Mouse (Mus musculus) hindbrain, embryonic 16.5 days (tissue): ENCODE measurements around the gene Trim8. TPM values are rescaled to one million over a fixed set of nuclear protein-coding genes. Genes with fewer than 3 reads are reported as not detected.
A peak's percentile ranks its signal among the peaks of the same experiment; 100 is the strongest.

ENCODE experiments used
- ATAC-seq: fragments of 200-750 bp; cut with Nextera tagmentation; 2 replicates; pipeline ENCODE4 v1.8.0; 2017; ENCODE audit warnings: moderate TSS enrichment, moderate library complexity
- H3K27ac ChIP-seq: fragments of 300-500 bp; sonication (generic); 2 replicates; pipeline ENCODE4 v1.5.1; 2014; ENCODE audit warnings: low read depth, mild to moderate bottlenecking, control low read depth, low read length, moderate library complexity
- H3K27me3 ChIP-seq: fragments of 300-500 bp; sonication (generic); replicated peaks from 2 replicates; pipeline ENCODE4 v1.6.1; 2014; ENCODE audit warnings: low read length; ENCODE audit not compliant: control insufficient read depth, insufficient read depth
- H3K36me3 ChIP-seq: fragments of 300-500 bp; sonication (generic); 2 replicates; pipeline ENCODE4 v1.6.1; 2014; ENCODE audit warnings: mild to moderate bottlenecking, low read length, moderate library complexity, mixed read lengths; ENCODE audit not compliant: control insufficient read depth, insufficient read depth
- H3K4me1 ChIP-seq: fragments of 300-500 bp; sonication (generic); 2 replicates; pipeline ENCODE4 v1.6.1; 2014; ENCODE audit warnings: low read depth, low read length; ENCODE audit not compliant: control insufficient read depth, insufficient read depth
- H3K4me2 ChIP-seq: fragments of 300-500 bp; sonication (generic); 2 replicates; pipeline ENCODE4 v1.6.1; 2014; ENCODE audit warnings: mild to moderate bottlenecking, low read length, control low read depth, moderate library complexity
- H3K4me3 ChIP-seq: fragments of 300-500 bp; sonication (generic); 2 replicates; pipeline ENCODE4 v1.5.1; 2014; ENCODE audit warnings: mild to moderate bottlenecking, low read length, control low read depth, moderate library complexity
- H3K9ac ChIP-seq: fragments of 300-500 bp; sonication (generic); 2 replicates; pipeline ENCODE4 v1.6.1; 2014; ENCODE audit warnings: low read depth, mild to moderate bottlenecking, control low read depth, low read length, moderate library complexity
- H3K9me3 ChIP-seq: fragments of 300-500 bp; sonication (generic); 2 replicates; pipeline ENCODE4 v1.6.1; 2014; ENCODE audit warnings: mild to moderate bottlenecking, low read length, moderate library complexity; ENCODE audit not compliant: control insufficient read depth
- whole genome bisulfite sequencing: fragments of 180-500 bp; shearing (Covaris S2); extraction: QIAGEN DNeasy Blood & Tissue Kit; methylation state at CpG from one replicate; pipeline ENCODE4 v1.1.7; 2014; 5-methylcytosine and 5-hydroxymethylcytosine counted together
- polyA plus RNA-seq: library from polyadenylated mRNA; unstranded; fragments of >200 nt; fragmentation: Nextera tagmentation; extraction: Ambion mirVana; gene quantifications from 2 replicates; pipeline ENCODE4 v1.2.1, GENCODE M21; 2015

The Trim8 gene
- 23.4 and 27.6 TPM in 2 replicates for polyA plus RNA-seq

DNA sequence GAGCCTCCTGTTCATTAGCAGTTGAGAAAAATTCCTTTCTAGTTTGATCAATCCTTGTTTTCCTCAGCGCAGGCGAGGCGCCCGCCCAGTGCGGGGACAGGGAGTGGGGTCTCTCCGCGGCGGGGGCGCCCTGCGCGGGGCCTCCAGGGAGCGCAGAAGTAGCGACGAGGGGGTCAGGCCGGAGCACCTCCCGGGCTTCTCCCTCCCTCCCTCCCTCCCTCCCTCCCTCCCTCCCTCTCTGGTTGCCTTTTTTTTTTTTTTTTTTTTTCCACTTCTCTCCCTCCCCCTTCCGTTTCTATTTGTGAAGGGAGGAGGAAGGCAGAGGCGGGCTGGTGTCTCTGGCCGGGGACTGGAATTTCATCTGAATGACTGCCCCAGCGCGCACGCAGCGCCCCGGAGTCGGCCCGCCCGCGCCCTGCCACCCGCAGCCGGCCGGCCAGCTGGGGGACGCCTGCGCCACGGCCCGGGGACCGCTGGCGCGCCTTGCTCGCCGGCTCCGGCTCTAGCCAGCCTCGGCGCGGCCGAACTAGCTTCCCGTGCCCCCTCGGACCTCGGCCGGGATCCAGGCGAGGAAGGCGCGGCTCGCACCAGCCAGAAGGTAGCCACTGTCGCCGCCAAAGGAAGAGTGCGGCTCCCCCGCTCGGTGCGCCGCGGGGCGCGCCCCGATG is at the start of gene Trim8:
Gene Trim8 (plus strand): TSS at position 302 of the 668 bp plus-strand sequence.
- peak; percentile 44 for ATAC-seq
- peak within 1 kb of the TSS; percentile 97 for H3K9ac ChIP-seq
- peaks cover 24% of the 10 kb centered on the region for H3K4me1 ChIP-seq
- H3K27me3 ChIP-seq: no peaks in the 10 kb centered on the region
- H3K4me3 ChIP-seq: peak within 1 kb of the TSS; percentile 99
- H3K36me3 ChIP-seq: peaks cover 3% of the 10 kb centered on the region; the same call in 1 of the 2 replicates
- H3K27ac ChIP-seq: peak within 1 kb of the TSS; percentile 100
- H3K9me3 ChIP-seq: no peaks in the 10 kb centered on the region
- WGBS: under 1% methylated on average over 62 of the region's 64 CpGs
- H3K4me2 ChIP-seq: peak within 1 kb of the TSS; percentile 98

DNA sequence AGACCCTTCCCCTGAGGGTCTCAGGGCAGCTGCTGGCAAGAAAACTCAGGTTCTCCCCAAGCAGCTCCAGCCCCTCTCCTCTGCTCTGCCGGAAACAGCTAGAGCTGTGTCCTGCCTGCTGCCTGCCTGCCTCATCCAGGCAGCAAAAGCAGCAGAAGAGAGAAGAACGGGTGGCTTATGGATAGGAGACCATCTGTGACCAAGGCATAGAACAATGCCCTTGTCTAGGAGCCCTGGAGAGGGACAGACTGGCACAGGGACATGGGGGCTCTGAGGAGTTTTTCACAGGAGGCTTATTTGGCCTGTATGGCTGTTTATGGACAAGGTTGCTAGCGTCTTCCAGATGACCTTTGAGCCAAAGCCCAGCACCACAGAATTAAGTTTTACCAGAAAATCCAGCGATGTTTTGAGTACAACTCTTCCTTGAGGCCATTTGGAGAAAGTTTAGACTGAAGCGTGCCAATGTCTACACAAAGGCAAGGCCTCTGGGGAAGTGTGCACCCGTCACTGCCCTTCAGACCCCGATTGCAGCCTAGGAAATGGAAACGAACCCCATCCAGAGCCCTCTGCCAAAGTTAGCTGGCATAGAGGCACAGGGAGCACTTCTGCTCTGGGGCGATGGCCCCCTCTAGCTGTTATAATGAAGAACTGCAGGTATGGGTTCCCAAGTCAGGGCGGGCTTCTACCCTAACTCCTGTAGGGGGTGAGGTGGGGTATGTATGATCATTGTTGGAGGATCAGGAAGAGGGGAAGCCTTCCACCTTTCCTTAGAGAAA is 49.3 kb upstream of the Trim8 start:
- Histone ChIP-seq H3K9me3 (no peaks in the 10 kb centered on the region), H3K36me3 (no peaks in the 10 kb centered on the region; the same call in 1 of the 2 replicates), H3K4me2 (no peak overlapping the region), H3K4me1 (peaks cover 11% of the 10 kb centered on the region), H3K27me3 (no peaks in the 10 kb centered on the region), H3K27ac (peak overlapping the region; percentile 72), H3K9ac (no peak overlapping the region), H3K4me3 (no peak overlapping the region)
- ATAC-seq: peak; percentile 70
- 21% methylated on average over 10 of the region's 10 CpGs for WGBS

DNA sequence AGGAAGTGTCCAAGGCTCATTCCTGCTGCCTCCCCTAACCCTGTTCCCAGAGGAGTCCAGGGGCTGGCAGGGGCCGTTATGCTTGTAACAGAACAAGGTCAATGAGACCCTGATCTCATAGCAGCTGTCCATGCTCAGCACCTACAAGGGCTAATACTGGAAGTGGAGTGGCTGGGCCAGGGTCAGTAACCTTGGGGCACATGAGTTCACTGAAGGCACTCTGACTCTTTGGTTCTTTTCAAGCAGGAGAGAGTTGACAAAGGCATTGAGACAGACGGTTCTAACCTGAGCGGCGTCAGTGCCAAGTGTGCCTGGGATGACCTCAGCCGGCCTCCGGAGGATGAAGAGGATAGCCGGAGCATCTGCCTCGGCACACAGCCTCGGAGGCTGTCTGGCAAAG is 48.6 kb upstream of the Trim8 start:
- peaks cover 5% of the 10 kb centered on the region for H3K4me1 ChIP-seq
- H3K27me3 ChIP-seq: no peaks in the 10 kb centered on the region
- no peak for ATAC-seq
- H3K9ac ChIP-seq: no peak overlapping the region
- no peaks in the 10 kb centered on the region; the same call in 1 of the 2 replicates for H3K36me3 ChIP-seq
- 73% methylated on average over 9 of the region's 9 CpGs for WGBS
- H3K27ac ChIP-seq: peak overlapping the region; percentile 26; the same call in 1 of the 2 replicates
- H3K9me3 ChIP-seq: no peaks in the 10 kb centered on the region
- no peak overlapping the region for H3K4me2 ChIP-seq
- H3K4me3 ChIP-seq: no peak overlapping the region

DNA sequence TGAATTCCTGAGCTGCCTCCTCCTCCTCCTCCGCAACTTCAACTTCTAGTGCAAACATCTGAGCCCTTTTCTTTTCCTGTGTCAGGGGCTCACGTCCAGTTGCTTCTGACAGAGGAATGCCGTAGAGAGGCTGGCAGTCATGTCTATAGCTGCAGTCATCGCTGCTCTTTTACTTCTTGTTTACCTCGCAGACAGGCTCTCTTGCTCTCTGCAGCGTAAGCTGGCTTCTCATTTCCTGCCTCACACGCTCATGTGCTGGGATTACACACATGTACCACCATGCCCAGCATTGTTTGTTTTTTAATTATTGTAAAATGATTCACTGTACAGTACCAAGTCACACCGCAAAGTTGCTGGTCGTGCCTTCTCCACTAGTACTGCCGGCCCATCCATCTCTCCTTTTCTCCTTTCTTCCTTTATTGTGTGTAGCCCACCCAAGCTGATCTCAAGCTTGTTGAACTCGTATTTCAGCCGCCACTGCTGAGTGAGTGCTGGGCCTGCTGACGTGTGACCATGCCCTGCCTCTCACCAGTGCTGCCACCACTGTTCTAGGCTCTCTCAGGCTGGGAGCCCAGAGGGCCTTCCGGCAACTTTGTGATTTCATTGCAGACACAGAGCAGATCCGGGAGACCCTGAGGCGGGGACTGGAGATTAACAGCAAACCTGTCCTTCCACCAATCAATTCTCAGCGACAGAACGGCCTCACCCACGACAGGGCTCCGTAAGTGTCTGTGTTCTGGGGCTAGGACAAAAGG is 47.2 kb upstream of the Trim8 start:
- H3K9ac ChIP-seq: no peak overlapping the region
- H3K9me3 ChIP-seq: no peaks in the 10 kb centered on the region
- no peak for ATAC-seq
- H3K4me3 ChIP-seq: no peak overlapping the region
- no peaks in the 10 kb centered on the region; the same call in 1 of the 2 replicates for H3K36me3 ChIP-seq
- WGBS: 67% methylated on average over 20 of the region's 20 CpGs
- no peak overlapping the region for H3K4me2 ChIP-seq
- peak overlapping the region; percentile 19; the same call in 1 of the 2 replicates for H3K27ac ChIP-seq
- H3K4me1 ChIP-seq: no peaks in the 10 kb centered on the region; the same call in 1 of the 2 replicates
- H3K27me3 ChIP-seq: no peaks in the 10 kb centered on the region

DNA sequence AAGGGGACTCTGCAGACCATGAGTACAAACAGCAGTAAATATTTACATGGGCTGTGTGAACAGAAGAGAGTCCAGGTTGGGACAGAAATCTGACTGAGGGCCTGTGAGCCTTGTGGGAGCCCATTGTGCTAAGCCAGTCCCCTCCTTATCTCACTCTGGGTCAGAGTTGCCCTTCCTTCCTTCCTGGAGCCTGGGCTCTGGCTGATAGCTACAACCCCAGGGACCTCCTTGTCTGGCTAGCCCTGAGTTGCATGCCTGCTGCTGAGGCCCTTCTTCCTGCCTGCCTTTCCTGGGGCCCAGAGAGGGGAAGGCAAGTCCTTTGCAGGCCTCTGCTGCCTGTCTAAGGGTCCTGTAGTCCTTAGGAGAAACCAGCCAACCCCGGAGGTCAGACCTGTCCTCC is 46.5 kb upstream of the Trim8 start:
- Histone ChIP-seq H3K27me3 (no peaks in the 10 kb centered on the region), H3K9ac (no peak overlapping the region; the same call in 1 of the 2 replicates), H3K4me3 (no peak overlapping the region), H3K4me2 (no peak overlapping the region), H3K36me3 (no peaks in the 10 kb centered on the region; the same call in 1 of the 2 replicates), H3K9me3 (no peaks in the 10 kb centered on the region), H3K4me1 (no peaks in the 10 kb centered on the region; the same call in 1 of the 2 replicates), H3K27ac (peak overlapping the region; percentile 26)
- WGBS: 58% methylated on average over 1 of the region's 1 CpGs
- no peak for ATAC-seq

DNA sequence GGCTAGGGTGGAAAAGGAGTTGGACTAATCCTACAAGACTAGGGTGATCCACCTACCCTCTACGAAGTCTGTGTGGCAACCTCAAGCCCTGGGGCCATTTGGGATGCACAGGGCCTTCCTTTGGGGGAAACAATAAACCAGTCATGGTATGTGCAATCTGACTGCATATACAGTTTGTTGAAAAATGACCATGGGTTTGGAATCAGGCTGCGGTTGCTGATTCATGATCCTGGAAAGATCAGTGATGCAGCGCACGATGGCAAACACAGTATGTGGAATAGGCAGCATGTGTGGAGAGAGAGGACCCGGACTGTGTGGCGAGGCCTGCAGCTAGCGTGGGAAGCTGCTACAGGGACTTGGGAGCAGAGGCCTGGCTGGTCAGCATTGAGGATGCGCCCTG is 45.9 kb upstream of the Trim8 start:
- no peak for ATAC-seq
- Histone ChIP-seq H3K27me3 (no peaks in the 10 kb centered on the region), H3K4me2 (no peak overlapping the region), H3K36me3 (no peaks in the 10 kb centered on the region; the same call in 1 of the 2 replicates), H3K4me1 (no peaks in the 10 kb centered on the region; the same call in 1 of the 2 replicates), H3K9ac (peak overlapping the region; percentile 10; the same call in 1 of the 2 replicates), H3K9me3 (no peaks in the 10 kb centered on the region), H3K27ac (peak overlapping the region; percentile 26), H3K4me3 (no peak overlapping the region)
- WGBS: 89% methylated on average over 8 of the region's 8 CpGs

DNA sequence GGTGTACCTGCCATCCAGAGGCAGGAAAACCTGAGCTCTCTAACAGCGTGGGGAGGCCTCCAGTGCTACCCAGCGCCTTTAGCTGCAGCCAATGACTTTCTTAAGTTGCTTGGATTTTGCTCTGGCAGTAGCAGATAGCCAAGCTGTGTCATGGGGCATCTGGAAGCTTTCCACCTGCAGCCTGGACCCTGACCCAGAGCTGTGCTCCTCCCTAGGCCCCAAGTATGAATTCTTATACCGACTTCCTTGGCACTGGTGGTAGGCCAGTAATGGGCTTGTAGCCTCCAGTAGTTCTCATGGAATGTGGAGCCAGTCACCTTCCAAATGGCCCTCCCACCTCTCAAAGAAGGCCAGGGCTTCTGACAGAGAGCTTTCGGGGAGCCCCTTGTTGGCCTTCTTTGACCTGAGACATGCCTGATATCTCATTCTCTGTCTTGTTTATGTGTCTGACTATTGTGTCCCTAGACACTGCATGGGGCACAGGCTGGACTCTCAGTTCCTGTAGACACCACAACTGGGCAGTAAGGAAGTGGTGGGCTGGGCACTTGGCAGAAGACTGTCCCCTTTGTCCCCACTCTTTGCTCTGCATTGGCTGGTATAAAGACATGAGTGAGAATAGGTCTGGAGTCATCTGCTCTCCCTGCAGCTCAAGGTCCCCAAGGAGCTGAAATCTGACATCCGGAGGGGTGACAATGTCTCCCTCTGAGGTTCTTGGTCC is 45.3 kb upstream of the Trim8 start:
- Histone ChIP-seq H3K27ac (peak overlapping the region; percentile 26; the same call in 1 of the 2 replicates), H3K36me3 (no peaks in the 10 kb centered on the region; the same call in 1 of the 2 replicates)
- WGBS: 79% methylated on average over 5 of the region's 5 CpGs

DNA sequence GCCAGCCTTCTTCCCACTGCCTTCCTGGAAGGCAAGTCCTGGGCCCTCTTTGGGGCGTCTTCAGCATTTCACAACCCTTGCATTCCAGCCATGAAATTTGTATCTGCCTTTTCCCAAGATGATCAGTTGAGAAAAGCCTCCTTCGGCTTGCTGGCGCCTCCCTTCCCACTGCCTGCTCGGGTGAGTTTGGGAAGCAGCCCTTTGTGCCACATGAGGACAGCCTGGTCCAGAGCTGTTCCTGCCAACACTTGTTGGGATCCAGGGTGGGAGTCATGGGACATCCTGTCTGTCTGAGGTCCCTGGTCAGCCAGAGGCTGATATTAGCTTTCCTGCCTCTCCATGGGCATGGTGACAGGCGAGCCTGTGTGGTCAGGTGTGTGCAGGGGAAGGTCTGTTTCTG is 43.7 kb upstream of the Trim8 start:
- no peaks in the 10 kb centered on the region for H3K9me3 ChIP-seq
- peaks cover 3% of the 10 kb centered on the region; the same call in 1 of the 2 replicates for H3K36me3 ChIP-seq
- H3K4me3 ChIP-seq: no peak overlapping the region
- no peak for ATAC-seq
- H3K27ac ChIP-seq: no peak overlapping the region
- no peak overlapping the region for H3K9ac ChIP-seq
- 91% methylated on average over 5 of the region's 5 CpGs for WGBS
- no peaks in the 10 kb centered on the region for H3K27me3 ChIP-seq
- H3K4me2 ChIP-seq: no peak overlapping the region
- no peaks in the 10 kb centered on the region; the same call in 1 of the 2 replicates for H3K4me1 ChIP-seq

More for the DNA sequence above, 45.3 kb upstream of the Trim8 start:
- Histone ChIP-seq H3K9ac (no peak overlapping the region), H3K4me1 (no peaks in the 10 kb centered on the region; the same call in 1 of the 2 replicates), H3K4me2 (no peak overlapping the region), H3K4me3 (no peak overlapping the region), H3K27me3 (no peaks in the 10 kb centered on the region), H3K9me3 (no peaks in the 10 kb centered on the region)
- no peak for ATAC-seq
